Mouse (Mus musculus) megakaryocyte, embryonic 14.5 days (primary cell): ENCODE results near the gene Mrpl49. TPM values are rescaled to one million over a fixed set of nuclear protein-coding genes. Genes with fewer than 3 reads are reported as not detected.

Experiments used
- H3K27me3 ChIP-seq: replicated peaks from 2 replicates; pipeline ENCODE3; 2012; ENCODE audit warnings: inconsistent platforms
- H3K36me3 ChIP-seq: replicated peaks from 2 replicates; pipeline ENCODE3; 2012; ENCODE audit warnings: low read length, inconsistent platforms, mixed read lengths
- H3K4me1 ChIP-seq: 2 replicates; pipeline ENCODE4 v1.6.1; 2012; ENCODE audit warnings: inconsistent platforms
- H3K4me3 ChIP-seq: replicated peaks from 2 replicates; pipeline ENCODE3; 2012; ENCODE audit warnings: moderate library complexity, mild to moderate bottlenecking, inconsistent platforms
- H3K9me3 ChIP-seq: 2 replicates; pipeline ENCODE4 v1.6.1; 2012; ENCODE audit warnings: inconsistent platforms
- FLI1 ChIP-seq: IDR thresholded peaks from 2 replicates; pipeline ENCODE4 v1.6.1; 2012; ENCODE audit warnings: low read length, inconsistent platforms, mixed read lengths
- GATA1 ChIP-seq: IDR thresholded peaks from 3 replicates; pipeline ENCODE4 v1.6.1; 2012; ENCODE audit warnings: mixed read lengths, low read length, inconsistent platforms, borderline replicate concordance
- polyA plus RNA-seq: library from polyadenylated mRNA; stranded (reverse); fragments of >175 nt; gene quantifications from 2 replicates; pipeline ENCODE4 v1.2.3, GENCODE M21; 2012; ENCODE audit warnings: low replicate concordance; ENCODE audit not compliant: insufficient read depth

The Mrpl49 gene
- polyA plus RNA-seq, 1 experiment: 19.0 TPM

DNA sequence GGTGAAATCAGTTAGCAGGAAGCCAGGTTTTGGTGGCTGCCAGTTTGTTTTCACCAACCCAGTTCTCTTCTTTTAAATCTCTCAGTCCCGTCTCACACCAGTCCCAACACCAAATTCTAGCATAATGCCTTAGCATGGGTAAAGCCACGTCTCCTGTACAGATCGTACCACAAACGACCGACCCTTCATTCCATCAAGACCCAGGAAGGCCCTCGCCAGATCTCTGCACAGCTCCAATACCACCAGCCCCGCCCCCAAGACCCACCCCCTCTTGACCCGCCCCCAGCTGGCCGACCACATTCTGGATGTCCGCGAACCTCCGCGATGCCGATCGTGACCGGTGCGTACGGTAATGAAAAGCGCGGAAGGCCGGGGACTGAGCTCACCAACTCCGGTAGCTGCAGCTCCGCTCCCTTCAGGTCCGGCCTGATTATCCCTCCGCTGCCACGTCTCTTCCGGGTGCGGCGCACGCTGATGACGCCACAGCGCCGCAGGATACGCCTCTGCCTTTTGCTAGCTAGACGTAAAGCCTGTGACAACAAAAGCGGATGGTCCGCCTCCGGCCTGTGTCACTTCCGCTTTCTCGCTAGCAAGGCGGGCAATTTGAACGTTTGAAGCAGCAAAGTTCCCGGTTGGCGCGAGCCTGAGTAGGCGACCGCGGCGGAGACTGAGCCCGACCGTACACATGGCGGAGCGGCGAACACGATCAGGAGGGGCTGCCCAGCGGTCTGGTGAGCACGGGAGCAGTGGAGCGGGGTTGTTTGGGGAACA lies 27.1 kb upstream of the Mrpl49 start, which contains the start of the genes Zfpl1 and Cdca5:
Zfpl1 (minus strand) TSS at position 479 of the 771 bp plus-strand sequence.
Cdca5 (plus strand) TSS at position 506 of the 771 bp plus-strand sequence.
- no peak for TF ChIP-seq GATA1
- TF ChIP-seq FLI1: peak; percentile 100; the same call in 1 of the 2 replicates
- H3K4me3 ChIP-seq: peak within 1 kb of the TSS; percentile 96

DNA sequence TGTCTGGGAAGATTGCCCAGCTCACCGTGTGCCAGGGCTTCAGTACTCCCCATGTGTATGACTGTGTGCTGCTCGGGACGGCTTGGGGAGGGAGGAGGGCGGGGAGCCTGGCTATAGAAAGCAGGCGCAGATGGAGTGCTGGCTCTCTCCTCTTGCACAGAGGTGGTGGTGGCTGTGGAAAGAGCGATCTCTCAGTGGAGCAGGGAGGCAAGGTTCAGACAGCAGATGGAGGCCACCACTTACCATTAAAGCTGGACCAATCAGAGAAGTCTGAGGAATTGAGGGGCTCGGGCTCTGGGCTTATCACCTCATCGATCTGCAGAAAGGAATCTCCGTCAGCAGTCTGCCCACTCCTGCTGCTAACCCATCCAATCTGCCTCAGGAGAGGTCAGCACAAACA lies 24.6 kb upstream of the Mrpl49 start, which contains the start of gene Gm28374:
Gm28374 (minus strand) TSS at position 101 of the 400 bp plus-strand sequence.
- H3K4me3 ChIP-seq: no peak within 1 kb of the TSS
- H3K9me3 ChIP-seq: no peaks in the 10 kb centered on the region
- H3K4me1 ChIP-seq: peaks cover 56% of the 10 kb centered on the region
- no peak for TF ChIP-seq GATA1
- peaks cover 54% of the 10 kb centered on the region for H3K36me3 ChIP-seq
- no peaks in the 10 kb centered on the region for H3K27me3 ChIP-seq

More for the DNA sequence above, 27.1 kb upstream of the Mrpl49 start, which contains the start of the genes Zfpl1 and Cdca5:
- no peaks in the 10 kb centered on the region for H3K27me3 ChIP-seq
- H3K9me3 ChIP-seq: no peaks in the 10 kb centered on the region
- peaks cover 61% of the 10 kb centered on the region for H3K4me1 ChIP-seq
- peaks cover 75% of the 10 kb centered on the region for H3K36me3 ChIP-seq

DNA sequence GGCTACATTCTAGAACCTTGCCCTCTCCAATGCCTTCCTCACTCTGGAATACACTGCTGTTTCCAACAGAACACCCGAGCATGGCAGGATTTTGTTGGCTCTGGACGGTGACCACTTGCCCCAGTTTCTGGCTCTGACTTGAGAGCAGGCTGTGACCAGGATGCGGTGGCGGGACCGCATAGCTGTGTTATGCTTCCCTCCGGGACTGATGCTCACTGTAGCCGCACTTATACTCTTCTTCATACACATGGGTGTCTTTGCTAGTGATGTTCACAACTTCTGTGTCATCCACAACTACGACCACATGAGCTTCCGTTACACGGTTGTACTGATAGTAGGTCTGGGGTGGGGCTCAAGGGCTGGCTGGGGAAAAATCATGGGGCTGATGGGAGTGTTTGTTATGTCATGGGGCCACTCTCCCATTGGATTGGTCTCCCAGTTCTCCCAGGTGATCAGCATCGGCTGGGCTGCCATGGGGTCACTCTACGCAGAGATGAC lies 22.4 kb upstream of the Mrpl49 start, which contains the start of gene Tmem262:
Tmem262 (plus strand) TSS at position 51 of the 498 bp plus-strand sequence.
- TF ChIP-seq FLI1 (no peak), GATA1 (no peak)
- H3K27me3 ChIP-seq: no peaks in the 10 kb centered on the region
- H3K4me3 ChIP-seq: no peak within 1 kb of the TSS
- H3K9me3 ChIP-seq: no peaks in the 10 kb centered on the region
- peaks cover 55% of the 10 kb centered on the region for H3K4me1 ChIP-seq
- H3K36me3 ChIP-seq: peaks cover 54% of the 10 kb centered on the region

DNA sequence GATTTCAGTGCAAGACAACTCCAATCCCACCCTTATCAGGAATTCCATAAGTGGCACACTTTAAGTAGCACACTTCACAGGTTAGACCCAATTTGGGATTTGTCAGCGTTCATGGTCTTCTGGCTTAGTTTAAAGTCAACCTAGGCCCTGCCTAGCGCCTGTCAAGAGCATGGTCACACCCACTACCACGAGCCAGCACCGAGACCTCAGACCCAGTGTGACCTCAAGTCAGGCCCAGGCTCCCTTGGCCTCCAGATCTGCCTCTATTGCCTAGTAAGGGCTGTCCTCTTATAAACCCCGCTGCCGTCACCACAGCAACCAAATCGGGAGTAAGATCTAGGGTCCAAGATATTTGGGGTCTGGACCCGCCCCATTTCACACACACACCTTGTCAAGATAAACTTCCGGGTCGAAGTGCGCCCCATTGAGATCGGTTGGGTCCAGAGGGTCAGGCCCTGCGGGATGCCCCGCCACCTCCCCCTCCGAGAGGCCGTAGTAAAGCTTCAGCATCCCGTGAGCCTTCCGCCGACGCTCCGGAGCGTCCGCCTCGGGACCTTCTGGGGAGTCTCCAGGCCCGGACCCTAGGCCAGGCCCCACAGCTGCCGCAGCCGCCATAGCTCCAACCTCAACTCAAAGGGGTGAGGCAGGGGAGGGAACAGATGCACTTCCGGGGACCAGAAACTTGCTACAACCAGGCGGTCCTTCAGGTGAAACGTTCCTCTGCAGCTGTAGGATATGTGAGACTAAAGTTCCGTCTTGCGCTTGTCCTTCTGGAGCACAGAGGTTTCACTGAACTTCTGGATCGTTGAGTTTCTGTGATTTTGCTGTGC lies 19.2 kb upstream of the Mrpl49 start, which contains the start of gene Vps51:
Vps51 (minus strand) TSS at position 668 of the 830 bp plus-strand sequence.
- no peak for TF ChIP-seq GATA1
- TF ChIP-seq FLI1: no peak
- Histone ChIP-seq H3K4me1 (peaks cover 38% of the 10 kb centered on the region), H3K4me3 (peak within 1 kb of the TSS; percentile 97), H3K9me3 (no peaks in the 10 kb centered on the region), H3K36me3 (peaks cover 61% of the 10 kb centered on the region), H3K27me3 (no peaks in the 10 kb centered on the region)

DNA sequence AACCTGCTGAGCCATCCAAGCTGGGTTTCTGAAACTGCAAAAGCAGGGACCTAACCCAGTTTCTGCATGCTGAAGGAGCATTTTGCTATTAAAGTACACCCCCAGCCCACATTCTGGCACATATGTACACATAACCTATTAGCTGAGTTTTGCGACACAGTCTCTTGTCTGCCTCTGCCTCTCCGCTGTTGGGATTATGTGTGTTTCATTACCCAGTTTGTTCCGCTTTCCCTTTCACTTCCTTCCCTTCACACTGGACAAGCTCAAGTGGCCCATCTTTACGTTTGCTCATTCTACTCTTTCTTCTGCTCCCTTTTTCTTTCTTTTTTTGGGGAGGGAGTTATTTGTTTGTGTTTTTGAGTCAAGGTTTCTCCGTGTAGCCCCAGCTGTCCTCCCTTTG lies 16.3 kb upstream of the Mrpl49 start:
- H3K9me3 ChIP-seq: no peaks in the 10 kb centered on the region
- H3K36me3 ChIP-seq: peaks cover 67% of the 10 kb centered on the region
- peak overlapping the region; percentile 47 for H3K4me3 ChIP-seq
- no peak for TF ChIP-seq GATA1
- TF ChIP-seq FLI1: no peak
- peaks cover 44% of the 10 kb centered on the region for H3K4me1 ChIP-seq
- no peaks in the 10 kb centered on the region for H3K27me3 ChIP-seq

DNA sequence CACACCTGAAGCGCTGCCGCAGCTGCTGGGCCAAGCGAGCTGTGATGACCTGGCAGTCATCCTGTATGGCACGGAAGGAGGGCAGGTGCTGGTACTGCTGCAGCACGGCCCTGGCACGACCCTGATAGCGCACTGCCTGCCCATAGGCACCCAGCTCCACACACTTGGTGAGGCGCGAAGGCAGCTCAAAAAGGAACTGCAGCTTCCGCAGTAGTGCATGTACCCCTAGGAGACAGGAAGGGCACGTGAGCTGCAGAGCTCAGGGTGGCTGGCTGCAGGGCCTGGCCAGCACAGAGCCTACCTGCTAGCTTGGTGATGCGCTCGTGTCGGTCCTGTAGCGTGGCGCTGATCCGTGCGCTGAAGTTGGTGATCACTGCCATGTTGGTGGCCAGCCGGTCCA lies 13.7 kb upstream of the Mrpl49 start:
- H3K4me1 ChIP-seq: peaks cover 51% of the 10 kb centered on the region
- H3K27me3 ChIP-seq: no peaks in the 10 kb centered on the region
- no peak overlapping the region for H3K4me3 ChIP-seq
- no peaks in the 10 kb centered on the region for H3K9me3 ChIP-seq
- H3K36me3 ChIP-seq: peaks cover 78% of the 10 kb centered on the region
- TF ChIP-seq GATA1 (no peak), FLI1 (no peak)

DNA sequence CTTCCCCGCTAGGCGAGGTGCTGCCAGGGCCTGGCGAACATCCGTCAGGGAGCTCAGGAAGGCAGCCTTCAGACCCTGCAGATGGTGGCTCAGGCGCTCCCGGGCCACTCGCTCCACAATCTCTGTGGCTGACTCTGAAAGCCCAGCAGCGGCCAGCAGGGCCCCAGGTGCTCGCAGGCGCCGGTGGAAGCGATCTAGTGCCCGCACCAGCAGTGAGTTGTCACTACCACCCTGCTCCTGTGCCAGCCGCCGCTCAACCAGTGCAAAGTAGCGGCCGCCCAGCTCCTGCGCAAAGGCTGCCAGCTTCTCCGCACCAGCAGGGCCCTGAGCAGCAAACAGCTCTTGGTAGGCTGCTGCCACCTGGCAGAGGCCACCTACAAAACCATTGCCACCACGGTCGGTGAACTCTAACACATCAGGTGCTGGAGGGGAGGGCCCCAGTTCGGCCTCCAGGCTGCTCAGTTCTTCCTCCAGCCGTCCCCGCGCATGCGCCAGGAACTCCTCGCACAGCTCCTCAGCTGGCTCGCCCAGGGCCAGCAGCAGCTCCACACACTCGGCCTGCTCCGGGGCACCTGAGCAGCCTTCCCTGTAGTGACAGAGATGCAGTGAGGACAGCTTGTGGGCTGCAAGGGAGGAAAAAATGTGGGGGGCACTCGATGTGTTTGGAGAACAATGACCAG lies 13.1 kb upstream of the Mrpl49 start:
- H3K27me3 ChIP-seq: no peaks in the 10 kb centered on the region
- H3K36me3 ChIP-seq: peaks cover 76% of the 10 kb centered on the region
- no peaks in the 10 kb centered on the region for H3K9me3 ChIP-seq
- H3K4me1 ChIP-seq: peaks cover 50% of the 10 kb centered on the region
- no peak overlapping the region for H3K4me3 ChIP-seq
- TF ChIP-seq GATA1 (no peak), FLI1 (no peak)

DNA sequence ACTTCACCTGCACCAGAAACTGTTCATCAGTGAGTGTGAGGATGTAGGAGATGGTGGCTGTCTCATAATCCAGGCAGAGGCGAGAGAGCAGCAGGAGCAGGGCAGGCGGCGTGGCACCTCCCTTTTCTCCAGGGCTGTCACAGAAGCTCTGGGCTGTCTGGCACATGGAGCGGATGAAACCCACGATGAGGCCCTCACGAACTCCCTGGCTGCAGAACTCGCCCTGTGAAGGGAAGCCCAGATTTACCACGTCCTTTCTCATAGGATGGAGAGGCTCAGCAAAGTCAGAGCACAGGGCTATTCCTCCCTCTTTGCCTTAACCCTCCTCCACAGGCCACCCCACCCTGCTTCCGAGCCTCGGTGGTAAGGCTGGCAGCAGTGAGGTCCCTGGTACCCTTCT lies 12.3 kb upstream of the Mrpl49 start:
- Histone ChIP-seq H3K9me3 (no peaks in the 10 kb centered on the region), H3K36me3 (peaks cover 71% of the 10 kb centered on the region), H3K4me3 (peak overlapping the region; percentile 26), H3K4me1 (peaks cover 44% of the 10 kb centered on the region), H3K27me3 (no peaks in the 10 kb centered on the region)
- no peak for TF ChIP-seq FLI1
- no peak for TF ChIP-seq GATA1

DNA sequence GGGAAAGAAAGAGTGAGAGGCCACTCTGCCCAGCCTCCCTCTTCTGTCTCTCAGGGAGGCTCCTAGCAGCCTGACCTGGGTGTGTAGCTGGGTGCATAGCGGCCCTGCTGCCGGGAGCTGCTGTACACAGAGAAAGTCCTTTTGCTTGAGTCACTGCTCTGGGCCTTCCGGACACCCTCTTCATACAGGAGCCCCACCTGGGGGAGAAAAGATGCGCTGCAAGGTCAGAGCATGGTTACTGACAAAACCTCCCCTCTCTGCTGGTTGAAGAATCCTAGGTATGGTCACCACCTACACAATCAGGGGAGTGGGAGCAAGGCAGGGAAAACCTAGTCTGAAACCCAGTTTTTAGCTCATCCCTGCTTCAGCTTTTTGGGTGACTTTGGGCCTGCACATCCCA lies 11.4 kb upstream of the Mrpl49 start:
- no peaks in the 10 kb centered on the region for H3K27me3 ChIP-seq
- H3K4me3 ChIP-seq: no peak overlapping the region
- TF ChIP-seq FLI1 (no peak), GATA1 (no peak)
- peaks cover 39% of the 10 kb centered on the region for H3K4me1 ChIP-seq
- no peaks in the 10 kb centered on the region for H3K9me3 ChIP-seq
- H3K36me3 ChIP-seq: peaks cover 64% of the 10 kb centered on the region
